9 mouse cellular contexts compared by ENCODE assay signal in the genomic region with DNA sequence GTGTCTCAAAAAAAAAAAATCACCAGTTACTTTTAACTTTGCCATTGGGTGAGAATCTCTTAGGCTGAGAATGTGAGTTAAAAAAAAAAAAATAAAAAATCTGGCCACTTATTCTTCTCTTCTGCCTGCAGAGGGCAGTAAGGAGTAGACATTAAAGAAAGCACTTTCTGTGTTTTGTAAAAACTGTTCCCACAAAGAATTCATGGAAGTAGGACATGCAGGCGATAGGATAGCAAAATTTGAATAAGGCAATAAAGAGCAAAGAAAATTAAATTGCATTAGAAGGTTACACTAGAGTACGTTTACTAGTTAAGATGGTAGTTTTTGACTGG. TPM values are rescaled to one million over a fixed set of nuclear protein-coding genes. Genes with fewer than 3 reads are reported as not detected.
DNase-seq lines count a peak whose midpoint lies in the region; ATAC-seq and TF ChIP-seq lines count a peak whose summit lies in the region.
"Had no signal": no experiment of that assay in that cellular context is flagged by ENCODE, and none has a peak within 500 bp of the region (broad histone marks: within the 10 kb centered on the region; RNA-seq: fewer than 3 reads in every experiment).

No protein-coding gene starts in this region.

- no peaks in the 10 kb centered on the region for H3K36me3 ChIP-seq in heart, postnatal 0 days (replicated peaks; ENCODE audit: control insufficient read depth, insufficient read depth, low read length)
- H3K36me3 ChIP-seq in heart, embryonic 11.5 days (ENCODE audit: control insufficient read depth, insufficient read depth, low read length), result no peaks in the 10 kb centered on the region
- no peaks in the 10 kb centered on the region for H3K36me3 ChIP-seq in kidney, embryonic 14.5 days (ENCODE audit: control insufficient read depth, insufficient read depth, low read length)

- no peak overlapping the region for H3K4me2 ChIP-seq in heart, postnatal 0 days (ENCODE audit: low read depth, low read length)
- H3K4me2 ChIP-seq in heart, embryonic 11.5 days, result no peak overlapping the region
- no peak overlapping the region for H3K4me2 ChIP-seq in kidney, embryonic 14.5 days (replicated peaks; ENCODE audit: low read depth, low read length)

- TF ChIP-seq EP300 in heart, postnatal 0 days (IDR thresholded peaks at IDR 0.05; ENCODE audit: low read depth), result no peak

- 63% methylated on average over 2 of the region's 2 CpGs for WGBS in heart, postnatal 0 days
- 56% methylated on average over 2 of the region's 2 CpGs for WGBS in heart, embryonic 11.5 days (ENCODE audit: insufficient replicate concordance)
- 73% methylated on average over 2 of the region's 2 CpGs for WGBS in kidney, embryonic 14.5 days

- ATAC-seq in heart, postnatal 0 days (ENCODE audit: insufficient read depth, low read depth), result no peak
- ATAC-seq in heart, embryonic 11.5 days (replicated peaks; ENCODE audit: insufficient number of reproducible peaks, low FRiP score, low TSS enrichment), result no peak
- ATAC-seq in granulocyte monocyte progenitor cell, adult 5-6 weeks (replicated peaks; ENCODE audit: poor library complexity, severe bottlenecking), result no peak
- no peak for ATAC-seq in kidney, embryonic 14.5 days (ENCODE audit: low FRiP score, low TSS enrichment)

- no peaks in the 10 kb centered on the region for H3K9me3 ChIP-seq in heart, postnatal 0 days (replicated peaks; ENCODE audit: control insufficient read depth, low read length)
- no peaks in the 10 kb centered on the region for H3K9me3 ChIP-seq in heart, embryonic 11.5 days (replicated peaks; ENCODE audit: control insufficient read depth, low read length)
- H3K9me3 ChIP-seq in kidney, embryonic 14.5 days (ENCODE audit: control insufficient read depth, low read length), result no peaks in the 10 kb centered on the region

- peak; percentile 20 for DNase-seq in heart, postnatal 0 days (ENCODE audit: low spot score)
- peak; percentile 43 for DNase-seq in ES-CJ7 (ENCODE audit: low read depth, low spot score)
- peak; percentile 43 for DNase-seq in embryo, embryonic 11.5 days (ENCODE audit: low read depth, low spot score)
- peak; percentile 65 for DNase-seq in mesoderm, embryonic 11.5 days (ENCODE audit: low read depth, low spot score)
- no peak for DNase-seq in kidney, postnatal 25 days

- no peak overlapping the region for H3K4me3 ChIP-seq in heart, postnatal 0 days (ENCODE audit: low read depth, low read length)
- no peak overlapping the region for H3K4me3 ChIP-seq in heart, embryonic 11.5 days (ENCODE audit: low read depth, low read length)
- no peak overlapping the region for H3K4me3 ChIP-seq in kidney, embryonic 14.5 days (ENCODE audit: low read length)

- no peaks in the 10 kb centered on the region for H3K4me1 ChIP-seq in heart, postnatal 0 days (ENCODE audit: control insufficient read depth, insufficient read depth)
- H3K4me1 ChIP-seq in heart, embryonic 11.5 days (ENCODE audit: control insufficient read depth, insufficient read depth, low read length), result 0 out of 2 replicates have a peak, but pooled peaks cover 3% of the 10 kb centered on the region
- no peaks in the 10 kb centered on the region for H3K4me1 ChIP-seq in kidney, embryonic 14.5 days (ENCODE audit: control insufficient read depth, insufficient read depth, low read length)

- no peak overlapping the region for H3K9ac ChIP-seq in heart, postnatal 0 days (replicated peaks; ENCODE audit: low read depth, low read length)
- no peak overlapping the region for H3K9ac ChIP-seq in heart, embryonic 11.5 days (ENCODE audit: low read depth, low read length)
- H3K9ac ChIP-seq in kidney, embryonic 14.5 days (ENCODE audit: low read depth, low read length), result no peak overlapping the region

- H3K27ac ChIP-seq in heart, postnatal 0 days (ENCODE audit: low read depth), result no peak overlapping the region
- H3K27ac ChIP-seq in heart, embryonic 11.5 days (ENCODE audit: low read depth, low read length), result no peak overlapping the region
- no peak overlapping the region for H3K27ac ChIP-seq in kidney, embryonic 14.5 days (ENCODE audit: low read depth, low read length)

- TF ChIP-seq CTCF in heart, postnatal 0 days (IDR thresholded peaks at IDR 0.05; ENCODE audit: low read depth), result peak; percentile 55

- H3K27me3 ChIP-seq in heart, postnatal 0 days (ENCODE audit: control insufficient read depth, insufficient read depth, low read length), result no peaks in the 10 kb centered on the region
- no peaks in the 10 kb centered on the region for H3K27me3 ChIP-seq in heart, embryonic 11.5 days (ENCODE audit: control insufficient read depth, insufficient read depth, low read length)
- H3K27me3 ChIP-seq in kidney, embryonic 14.5 days (ENCODE audit: control insufficient read depth, insufficient read depth, low read length), result no peaks in the 10 kb centered on the region

RNA-seq across cellular contexts. Expression of a gene that starts 4.3 kb away (rescaled TPM):
- total RNA-seq in heart, postnatal 0 days (2014; rRNA removed; ENCODE audit: low replicate concordance), result 20.3 and 25.8 TPM in 2 replicates
- 23.6 and 24.7 TPM in 2 replicates for polyA plus RNA-seq in heart, postnatal 0 days (2015; fragmentation: Nextera tagmentation; extraction: Ambion mirVana)
- polyA plus RNA-seq in heart, embryonic 11.5 days (2014; fragmentation: Nextera tagmentation; extraction: Ambion mirVana), result 20.2 and 20.9 TPM in 2 replicates
- 7.3 and 13.8 TPM in 2 replicates for total RNA-seq in granulocyte monocyte progenitor cell, adult 5-6 weeks (2014; fragmentation: Nextera tagmentation)
- 14.1 and 16.8 TPM in 2 replicates for total RNA-seq in granulocyte monocyte progenitor cell, adult 5-6 weeks (2017)
- polyA plus RNA-seq in kidney, embryonic 14.5 days (2014; fragmentation: Nextera tagmentation; extraction: Ambion mirVana), result 28.8 and 30.2 TPM in 2 replicates

RNA-seq across cellular contexts. Expression of a gene that starts 17.3 kb away (rescaled TPM):
- not detected in 2 replicates for total RNA-seq in heart, postnatal 0 days (2014; rRNA removed; ENCODE audit: low replicate concordance)
- not detected in 2 replicates for polyA plus RNA-seq in heart, postnatal 0 days (2015; fragmentation: Nextera tagmentation; extraction: Ambion mirVana)
- not detected in 2 replicates for polyA plus RNA-seq in heart, embryonic 11.5 days (2014; fragmentation: Nextera tagmentation; extraction: Ambion mirVana)
- not detected in 2 replicates for total RNA-seq in granulocyte monocyte progenitor cell, adult 5-6 weeks (2014; fragmentation: Nextera tagmentation)
- not detected in 2 replicates for total RNA-seq in granulocyte monocyte progenitor cell, adult 5-6 weeks (2017)
- polyA plus RNA-seq in kidney, embryonic 14.5 days (2014; fragmentation: Nextera tagmentation; extraction: Ambion mirVana), result not detected in 2 replicates
- polyA plus RNA-seq: neural tube, embryonic 11.5 days had no signal

RNA-seq across cellular contexts. Expression of a gene that starts 39.5 kb away (rescaled TPM):
- 19.0 and 41.9 TPM in 2 replicates for total RNA-seq in heart, postnatal 0 days (2014; rRNA removed; ENCODE audit: low replicate concordance)
- polyA plus RNA-seq in heart, postnatal 0 days (2015; fragmentation: Nextera tagmentation; extraction: Ambion mirVana), result 3.1 and 3.7 TPM in 2 replicates
- 10.2 and 13.9 TPM in 2 replicates for polyA plus RNA-seq in heart, embryonic 11.5 days (2014; fragmentation: Nextera tagmentation; extraction: Ambion mirVana)
- total RNA-seq in granulocyte monocyte progenitor cell, adult 5-6 weeks (2014; fragmentation: Nextera tagmentation), result 34.3 and 38.0 TPM in 2 replicates
- total RNA-seq in granulocyte monocyte progenitor cell, adult 5-6 weeks (2017), result 27.4 and 28.1 TPM in 2 replicates
- polyA plus RNA-seq in kidney, embryonic 14.5 days (2014; fragmentation: Nextera tagmentation; extraction: Ambion mirVana), result 7.5 and 14.7 TPM in 2 replicates

Comparison
In these comparisons a context has a peak if more than half of its experiments do, and no peak if none do; other contexts are left out.
1. DNase-seq: peak in heart, postnatal 0 days (single experiment), ES-CJ7 (single experiment), embryo, embryonic 11.5 days (single experiment) and mesoderm, embryonic 11.5 days (single experiment); none in kidney, postnatal 25 days (0 of 2).